Mouse (Mus musculus) heart, adult 2 months (tissue): Measurements from ENCODE around the gene Tesmin. TPM values are rescaled to one million over a fixed set of nuclear protein-coding genes. Genes with fewer than 3 reads are reported as not detected.

Experiments
- DNase-seq, 2 experiments: peaks; one replicate each; pipeline ENCODE4 v3.0.0; 2021
- H3K27ac ChIP-seq: fragments of 200-600 bp; 2 replicates; pipeline ENCODE4 v1.8.1; 2022
- H3K27me3 ChIP-seq: fragments of 200-500 bp; 2 replicates; pipeline ENCODE4 v1.6.1; 2012; ENCODE audit warnings: mild to moderate bottlenecking, low read length, inconsistent platforms, mixed read lengths; ENCODE audit not compliant: control insufficient read depth, insufficient read depth
- H3K36me3 ChIP-seq: fragments of 200-500 bp; 2 replicates; pipeline ENCODE4 v1.6.1; 2012; ENCODE audit warnings: low read length, inconsistent platforms; ENCODE audit not compliant: control insufficient read depth, insufficient read depth
- H3K4me1 ChIP-seq: fragments of 200-500 bp; 2 replicates; pipeline ENCODE4 v1.6.1; 2011; ENCODE audit warnings: low read length; ENCODE audit not compliant: control insufficient read depth, insufficient read depth
- H3K4me3 ChIP-seq: fragments of 200-600 bp; 2 replicates; pipeline ENCODE4 v1.8.1; 2022
- H3K79me2 ChIP-seq: fragments of 200-500 bp; replicated peaks from 2 replicates; pipeline ENCODE4 v1.6.1; 2012; ENCODE audit warnings: mild to moderate bottlenecking, inconsistent platforms, low read length, moderate library complexity, mixed read lengths; ENCODE audit not compliant: control insufficient read depth, insufficient read depth
- H3K9ac ChIP-seq: fragments of 200-500 bp; 2 replicates; pipeline ENCODE4 v1.6.1; 2012; ENCODE audit warnings: low read depth, mild to moderate bottlenecking, control low read depth, inconsistent platforms, low read length, mixed read lengths
- CTCF ChIP-seq: fragments of 200-600 bp; IDR thresholded peaks from 2 replicates; pipeline ENCODE4 v1.8.1; 2022; ENCODE audit warnings: antibody characterized with exemption, mild to moderate bottlenecking, moderate library complexity
- EP300 ChIP-seq: fragments of 200-500 bp; IDR thresholded peaks from 2 replicates; pipeline ENCODE4 v1.6.1; 2011; ENCODE audit warnings: low read depth, low read length, control low read depth; ENCODE audit not compliant: insufficient read depth
- POLR2A ChIP-seq: fragments of 200-500 bp; IDR thresholded peaks from 2 replicates; pipeline ENCODE4 v1.6.1; 2011; ENCODE audit warnings: mild to moderate bottlenecking, low read depth, low read length, control low read depth; ENCODE audit not compliant: insufficient read depth
- WGBS: fragments of 180-500 bp; shearing (Covaris S2); methylation state at CpG from one replicate; pipeline ENCODE4 v1.1.7; 2018; 5-methylcytosine and 5-hydroxymethylcytosine counted together
- intact Hi-C: fragments of 180-260 bp; cut with DNase I; formaldehyde crosslinking; loops from one replicate; pipeline ENCODE4 v1.15.1; 2025
- polyA plus RNA-seq: library from polyadenylated mRNA; depleted of rRNA; stranded (reverse); fragments of >200 nt; gene quantifications from 2 replicates; pipeline ENCODE4 v1.2.3, GENCODE M21; 2012
- total RNA-seq, 2 experiments: library from RNA; stranded (reverse); gene quantifications; 2 replicates each; pipeline ENCODE4 v1.2.3; 2021

Gene Tesmin
- total and polyA plus RNA-seq, 3 experiments = 1.8 to 2.6 (median 2.5) TPM

- no peak overlapping the region for H3K27ac ChIP-seq
- H3K36me3 ChIP-seq = no peaks in the 10 kb centered on the region
- no peak overlapping the region for H3K4me3 ChIP-seq
- H3K79me2 ChIP-seq = no peaks in the 10 kb centered on the region
- no peaks in the 10 kb centered on the region for H3K27me3 ChIP-seq
- intact Hi-C loops = no loop called here
- no peak overlapping the region for H3K9ac ChIP-seq
- TF ChIP-seq EP300 = no peak
- TF ChIP-seq CTCF = no peak
- TF ChIP-seq POLR2A = no peak
- DNase-seq = no peak
- WGBS = 80% methylated on average over 7 of the region's 7 CpGs
- no peaks in the 10 kb centered on the region for H3K4me1 ChIP-seq
Observed at GRCm38 (mm10) chr19:3401504-3401903, 12.8 kb downstream of the Tesmin start.

DNA sequence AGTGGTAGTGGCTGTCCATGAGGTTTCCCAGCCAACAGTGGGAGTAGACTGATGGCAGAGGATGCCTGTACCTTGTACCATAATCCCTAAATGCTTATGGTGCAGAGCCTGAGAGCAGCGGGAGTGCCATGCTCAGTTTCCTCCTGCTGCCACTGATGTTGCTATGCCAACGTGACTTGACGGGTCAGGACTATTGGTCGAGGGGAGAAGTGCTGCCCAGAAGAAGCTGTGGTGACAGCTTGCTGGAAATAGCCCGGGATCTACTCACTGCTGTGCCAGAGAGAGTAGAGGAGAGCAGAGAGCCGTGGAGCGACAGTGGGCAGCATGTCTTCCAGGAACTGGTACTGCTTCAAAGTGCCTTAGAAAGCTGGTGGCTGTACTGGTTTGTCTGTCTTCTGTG lies 13.3 kb downstream of the Tesmin start:
- no peaks in the 10 kb centered on the region for H3K27me3 ChIP-seq
- no peaks in the 10 kb centered on the region for H3K36me3 ChIP-seq
- H3K79me2 ChIP-seq = no peaks in the 10 kb centered on the region
- H3K9ac ChIP-seq = no peak overlapping the region
- no peak for DNase-seq
- H3K27ac ChIP-seq = no peak overlapping the region
- 37% methylated on average over 7 of the region's 7 CpGs for WGBS
- intact Hi-C loops = no loop called here
- TF ChIP-seq POLR2A = no peak
- TF ChIP-seq CTCF = no peak
- TF ChIP-seq EP300 = no peak
- no peak overlapping the region for H3K4me3 ChIP-seq
- H3K4me1 ChIP-seq = no peaks in the 10 kb centered on the region

DNA sequence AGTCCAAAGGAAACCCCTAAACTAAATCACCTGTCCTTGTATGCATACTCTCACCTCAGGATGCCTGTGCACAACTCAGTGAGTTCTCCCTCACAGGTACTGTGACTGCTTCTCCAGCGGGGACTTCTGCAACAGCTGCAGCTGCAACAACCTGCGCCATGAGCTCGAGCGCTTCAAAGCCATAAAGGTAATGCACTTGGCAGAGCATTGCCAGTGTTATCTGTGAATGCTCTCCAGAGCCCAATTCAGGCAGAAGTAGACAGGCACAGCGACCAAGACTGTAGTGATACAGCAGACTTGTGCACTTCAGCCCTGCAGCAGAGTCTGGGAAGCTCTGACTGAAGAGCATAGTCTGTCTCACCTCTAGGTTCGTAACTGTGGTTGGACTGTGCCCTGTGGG lies 13.7 kb downstream of the Tesmin start:
- H3K27ac ChIP-seq = no peak overlapping the region
- H3K27me3 ChIP-seq = no peaks in the 10 kb centered on the region
- no peak overlapping the region for H3K4me3 ChIP-seq
- no peak overlapping the region for H3K9ac ChIP-seq
- no peaks in the 10 kb centered on the region for H3K36me3 ChIP-seq
- WGBS = 61% methylated on average over 6 of the region's 6 CpGs
- no peaks in the 10 kb centered on the region for H3K4me1 ChIP-seq
- H3K79me2 ChIP-seq = no peaks in the 10 kb centered on the region
- intact Hi-C loops = no loop called here
- TF ChIP-seq CTCF (no peak), POLR2A (no peak), EP300 (no peak)
- DNase-seq = no peak

DNA sequence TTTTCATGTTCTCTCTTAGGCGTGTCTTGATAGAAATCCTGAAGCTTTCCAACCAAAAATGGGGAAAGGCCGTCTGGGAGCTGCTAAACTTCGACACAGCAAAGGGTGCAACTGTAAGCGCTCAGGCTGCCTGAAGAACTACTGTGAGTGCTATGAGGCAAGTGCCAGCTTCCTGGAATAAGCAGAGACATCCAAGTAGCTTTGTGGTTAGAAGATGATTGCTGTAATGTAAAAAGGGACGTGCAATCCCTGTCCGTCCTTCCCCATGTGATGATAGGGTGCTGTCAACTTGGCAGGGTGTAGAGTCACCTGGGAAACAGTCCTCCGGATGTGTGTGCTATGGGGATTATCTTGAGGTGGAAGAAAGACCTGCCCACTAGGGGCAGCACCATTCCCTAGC lies 15.4 kb downstream of the Tesmin start:
- WGBS = 87% methylated on average over 7 of the region's 7 CpGs

GRCm38 (mm10) chr19:3405531-3406281 lies 17.0 kb downstream of the Tesmin start:
- no peaks in the 10 kb centered on the region for H3K27me3 ChIP-seq
- no peak overlapping the region for H3K9ac ChIP-seq
- DNase-seq = no peak
- no peaks in the 10 kb centered on the region for H3K4me1 ChIP-seq
- whole genome bisulfite sequencing = 52% methylated on average over 1 of the region's 1 CpGs
- H3K27ac ChIP-seq = no peak overlapping the region
- no peak for TF ChIP-seq CTCF
- no peaks in the 10 kb centered on the region for H3K36me3 ChIP-seq
- no peaks in the 10 kb centered on the region for H3K79me2 ChIP-seq
- H3K4me3 ChIP-seq = no peak overlapping the region
- intact Hi-C loops = no loop called here

More for the DNA sequence above, 15.4 kb downstream of the Tesmin start:
- no peaks in the 10 kb centered on the region for H3K36me3 ChIP-seq
- H3K27ac ChIP-seq = no peak overlapping the region
- H3K4me3 ChIP-seq = no peak overlapping the region
- H3K4me1 ChIP-seq = no peaks in the 10 kb centered on the region
- DNase-seq = no peak
- no peak for TF ChIP-seq POLR2A
- no peak for TF ChIP-seq CTCF
- TF ChIP-seq EP300 = no peak
- no peak overlapping the region for H3K9ac ChIP-seq
- intact Hi-C loops = no loop called here
- no peaks in the 10 kb centered on the region for H3K79me2 ChIP-seq
- no peaks in the 10 kb centered on the region for H3K27me3 ChIP-seq

- Histone ChIP-seq H3K9ac (no peak within 1 kb of the TSS), H3K79me2 (no peaks in the 10 kb centered on the region), H3K4me3 (no peak within 1 kb of the TSS), H3K27me3 (0 out of 2 replicates have a peak, but pooled peaks cover 2% of the 10 kb centered on the region), H3K36me3 (no peaks in the 10 kb centered on the region), H3K27ac (no peak within 1 kb of the TSS), H3K4me1 (no peaks in the 10 kb centered on the region)
- 13% methylated on average over 37 of the region's 37 CpGs for WGBS
- TF ChIP-seq CTCF = no peak
- no peak for TF ChIP-seq EP300
- TF ChIP-seq POLR2A = no peak
- DNase-seq = peak; percentile 27 to 45
- intact Hi-C loops = no loop called here
Observed at GRCm38 (mm10) chr19:3414268-3414733, 25.6 kb downstream of the Tesmin start, which contains the start of gene Gal. Gene Gal (minus strand): TSS chr19:3414544.
